Mouse (Mus musculus): Measurements from ENCODE around the gene Ndufa6. TPM values are rescaled to one million over a fixed set of nuclear protein-coding genes. Genes with fewer than 3 reads are reported as not detected.
"Not testable (repeated sequence)": the region's sequence is repeated elsewhere in the genome, so short reads cannot be mapped to it uniquely, and the experiment has no call there.

Gene Ndufa6
- polyA plus RNA-seq (2015; fragmentation: Nextera tagmentation; extraction: Ambion mirVana), result 604 and 609 TPM in 2 replicates

GRCm38 (mm10) chr15:82354126-82354945 is at the start of gene Ndufa6:
Gene Ndufa6, minus strand, starts transcription at chr15:82354322.
- peaks cover 18% of the 10 kb centered on the region for H3K36me3 ChIP-seq (ENCODE audit: control insufficient read depth, insufficient read depth)
- peak within 1 kb of the TSS; percentile 61 for H3K4me2 ChIP-seq (ENCODE audit: low read depth, low read length)
- peak within 1 kb of the TSS; percentile 82 for H3K4me3 ChIP-seq (ENCODE audit: low read length)
- 2% methylated on average over 57 of the region's 57 CpGs for WGBS
- peak within 1 kb of the TSS; percentile 96 for H3K9ac ChIP-seq (ENCODE audit: low read length)
- H3K9me3 ChIP-seq (replicated peaks; ENCODE audit: control insufficient read depth, low read length), result no peaks in the 10 kb centered on the region
- peak; percentile 99 for ATAC-seq (replicated peaks; ENCODE audit: extremely low read depth, insufficient read depth, low FRiP score)
- peaks cover 24% of the 10 kb centered on the region for H3K4me1 ChIP-seq (ENCODE audit: control insufficient read depth, insufficient read depth, low read length)
- H3K27ac ChIP-seq (ENCODE audit: low read length), result peak within 1 kb of the TSS; percentile 89
- H3K27me3 ChIP-seq (ENCODE audit: control insufficient read depth, insufficient read depth, low read length), result no peaks in the 10 kb centered on the region

- H3K27me3 ChIP-seq (ENCODE audit: control insufficient read depth, insufficient read depth, low read length), result no peaks in the 10 kb centered on the region
- H3K9ac ChIP-seq (ENCODE audit: low read length), result no peak overlapping the region
- H3K4me1 ChIP-seq (ENCODE audit: control insufficient read depth, insufficient read depth, low read length), result no peaks in the 10 kb centered on the region
- ATAC-seq (replicated peaks; ENCODE audit: extremely low read depth, insufficient read depth, low FRiP score), result no peak
- H3K36me3 ChIP-seq (ENCODE audit: control insufficient read depth, insufficient read depth), result no peaks in the 10 kb centered on the region
- 85% methylated on average over 9 of the region's 9 CpGs for WGBS
- H3K4me2 ChIP-seq (ENCODE audit: low read depth, low read length), result no peak overlapping the region
- no peaks in the 10 kb centered on the region for H3K9me3 ChIP-seq (replicated peaks; ENCODE audit: control insufficient read depth, low read length)
- no peak overlapping the region for H3K27ac ChIP-seq (ENCODE audit: low read length)
- no peak overlapping the region for H3K4me3 ChIP-seq (ENCODE audit: low read length)
Observed at GRCm38 (mm10) chr15:82403606-82404005, 49.5 kb upstream of the Ndufa6 start.

- Histone ChIP-seq H3K27ac (ENCODE audit: low read length) (no peak overlapping the region), H3K36me3 (ENCODE audit: control insufficient read depth, insufficient read depth) (no peaks in the 10 kb centered on the region), H3K27me3 (ENCODE audit: control insufficient read depth, insufficient read depth, low read length) (no peaks in the 10 kb centered on the region), H3K4me2 (ENCODE audit: low read depth, low read length) (no peak overlapping the region), H3K9ac (ENCODE audit: low read length) (no peak overlapping the region), H3K9me3 (replicated peaks; ENCODE audit: control insufficient read depth, low read length) (no peaks in the 10 kb centered on the region), H3K4me1 (ENCODE audit: control insufficient read depth, insufficient read depth, low read length) (no peaks in the 10 kb centered on the region), H3K4me3 (ENCODE audit: low read length) (no peak overlapping the region)
- ATAC-seq (replicated peaks; ENCODE audit: extremely low read depth, insufficient read depth, low FRiP score), result no peak
- WGBS, result 86% methylated on average over 6 of the region's 6 CpGs
Observed at GRCm38 (mm10) chr15:82402741-82403140, 48.6 kb upstream of the Ndufa6 start.

- no peaks in the 10 kb centered on the region for H3K27me3 ChIP-seq (ENCODE audit: control insufficient read depth, insufficient read depth, low read length)
- H3K27ac ChIP-seq (ENCODE audit: low read length), result no peak overlapping the region
- H3K4me1 ChIP-seq (ENCODE audit: control insufficient read depth, insufficient read depth, low read length), result no peaks in the 10 kb centered on the region
- ATAC-seq (replicated peaks; ENCODE audit: extremely low read depth, insufficient read depth, low FRiP score), result no peak
- H3K9me3 ChIP-seq (replicated peaks; ENCODE audit: control insufficient read depth, low read length), result no peaks in the 10 kb centered on the region
- H3K9ac ChIP-seq (ENCODE audit: low read length), result no peak overlapping the region
- H3K36me3 ChIP-seq (ENCODE audit: control insufficient read depth, insufficient read depth), result no peaks in the 10 kb centered on the region
- H3K4me2 ChIP-seq (ENCODE audit: low read depth, low read length), result no peak overlapping the region
- no peak overlapping the region for H3K4me3 ChIP-seq (ENCODE audit: low read length)
Observed at GRCm38 (mm10) chr15:82402106-82402505, 48.0 kb upstream of the Ndufa6 start.

GRCm38 (mm10) chr15:82401516-82401915 is 47.4 kb upstream of the Ndufa6 start:
- no peak overlapping the region for H3K9ac ChIP-seq (ENCODE audit: low read length)
- H3K4me2 ChIP-seq (ENCODE audit: low read depth, low read length), result no peak overlapping the region
- H3K9me3 ChIP-seq (replicated peaks; ENCODE audit: control insufficient read depth, low read length), result no peaks in the 10 kb centered on the region
- no peak overlapping the region for H3K4me3 ChIP-seq (ENCODE audit: low read length)
- no peak overlapping the region for H3K27ac ChIP-seq (ENCODE audit: low read length)
- H3K4me1 ChIP-seq (ENCODE audit: control insufficient read depth, insufficient read depth, low read length), result no peaks in the 10 kb centered on the region
- H3K36me3 ChIP-seq (ENCODE audit: control insufficient read depth, insufficient read depth), result no peaks in the 10 kb centered on the region
- no peak for ATAC-seq (replicated peaks; ENCODE audit: extremely low read depth, insufficient read depth, low FRiP score)
- 70% methylated on average over 2 of the region's 2 CpGs for WGBS
- H3K27me3 ChIP-seq (ENCODE audit: control insufficient read depth, insufficient read depth, low read length), result no peaks in the 10 kb centered on the region

GRCm38 (mm10) chr15:82395955-82396354 is 41.8 kb upstream of the Ndufa6 start:
- not testable (repeated sequence) for H3K4me1 ChIP-seq (ENCODE audit: control insufficient read depth, insufficient read depth, low read length); H3K9me3 ChIP-seq (replicated peaks; ENCODE audit: control insufficient read depth, low read length); H3K36me3 ChIP-seq (ENCODE audit: control insufficient read depth, insufficient read depth); H3K27ac ChIP-seq (ENCODE audit: low read length); H3K27me3 ChIP-seq (ENCODE audit: control insufficient read depth, insufficient read depth, low read length); H3K9ac ChIP-seq (ENCODE audit: low read length); ATAC-seq (replicated peaks; ENCODE audit: extremely low read depth, insufficient read depth, low FRiP score); H3K4me2 ChIP-seq (ENCODE audit: low read depth, low read length); H3K4me3 ChIP-seq (ENCODE audit: low read length)
- WGBS, result 79% methylated on average over 3 of the region's 3 CpGs

GRCm38 (mm10) chr15:82393922-82394321 is 39.8 kb upstream of the Ndufa6 start, which contains the start of gene Cyp2d11:
Gene Cyp2d11, minus strand, starts transcription at chr15:82394022.
- not testable (repeated sequence) for H3K27ac ChIP-seq (ENCODE audit: low read length); H3K27me3 ChIP-seq (ENCODE audit: control insufficient read depth, insufficient read depth, low read length)
- 80% methylated on average over 2 of the region's 2 CpGs for WGBS

GRCm38 (mm10) chr15:82389916-82390315 is 35.8 kb upstream of the Ndufa6 start:
- H3K4me2 ChIP-seq (ENCODE audit: low read depth, low read length); H3K4me3 ChIP-seq (ENCODE audit: low read length); H3K27ac ChIP-seq (ENCODE audit: low read length); H3K27me3 ChIP-seq (ENCODE audit: control insufficient read depth, insufficient read depth, low read length); H3K9me3 ChIP-seq (replicated peaks; ENCODE audit: control insufficient read depth, low read length); H3K36me3 ChIP-seq (ENCODE audit: control insufficient read depth, insufficient read depth); ATAC-seq (replicated peaks; ENCODE audit: extremely low read depth, insufficient read depth, low FRiP score); H3K9ac ChIP-seq (ENCODE audit: low read length); H3K4me1 ChIP-seq (ENCODE audit: control insufficient read depth, insufficient read depth, low read length): not testable (repeated sequence)
- WGBS, result 85% methylated on average over 10 of the region's 10 CpGs

More at GRCm38 (mm10) chr15:82393922-82394321, 39.8 kb upstream of the Ndufa6 start, which contains the start of gene Cyp2d11:
- not testable (repeated sequence) for H3K4me1 ChIP-seq (ENCODE audit: control insufficient read depth, insufficient read depth, low read length); H3K4me2 ChIP-seq (ENCODE audit: low read depth, low read length); ATAC-seq (replicated peaks; ENCODE audit: extremely low read depth, insufficient read depth, low FRiP score); H3K9me3 ChIP-seq (replicated peaks; ENCODE audit: control insufficient read depth, low read length); H3K9ac ChIP-seq (ENCODE audit: low read length); H3K36me3 ChIP-seq (ENCODE audit: control insufficient read depth, insufficient read depth); H3K4me3 ChIP-seq (ENCODE audit: low read length)

GRCm38 (mm10) chr15:82385729-82386128 is 31.6 kb upstream of the Ndufa6 start:
- Histone ChIP-seq H3K27me3 (ENCODE audit: control insufficient read depth, insufficient read depth, low read length) (no peaks in the 10 kb centered on the region), H3K9ac (ENCODE audit: low read length) (no peak overlapping the region), H3K36me3 (ENCODE audit: control insufficient read depth, insufficient read depth) (no peaks in the 10 kb centered on the region), H3K9me3 (replicated peaks; ENCODE audit: control insufficient read depth, low read length) (0 out of 2 replicates have a peak, but pooled peaks cover 3% of the 10 kb centered on the region), H3K4me2 (ENCODE audit: low read depth, low read length) (no peak overlapping the region), H3K27ac (ENCODE audit: low read length) (no peak overlapping the region), H3K4me1 (ENCODE audit: control insufficient read depth, insufficient read depth, low read length) (peaks cover 5% of the 10 kb centered on the region; the same call in 1 of the 2 replicates), H3K4me3 (ENCODE audit: low read length) (no peak overlapping the region)
- WGBS, result 85% methylated on average over 2 of the region's 2 CpGs
- ATAC-seq (replicated peaks; ENCODE audit: extremely low read depth, insufficient read depth, low FRiP score), result no peak
